Mouse (Mus musculus): Measurements from ENCODE around the gene Prkcd.
"Not testable (repeated sequence)": the region's sequence is repeated elsewhere in the genome, so short reads cannot be mapped to it uniquely, and the experiment has no call there.

Gene Prkcd

GRCm38 (mm10) chr14:30596407-30596806 lies 29.6 kb downstream of the Prkcd start:
- no peak for DNase-seq

DNA sequence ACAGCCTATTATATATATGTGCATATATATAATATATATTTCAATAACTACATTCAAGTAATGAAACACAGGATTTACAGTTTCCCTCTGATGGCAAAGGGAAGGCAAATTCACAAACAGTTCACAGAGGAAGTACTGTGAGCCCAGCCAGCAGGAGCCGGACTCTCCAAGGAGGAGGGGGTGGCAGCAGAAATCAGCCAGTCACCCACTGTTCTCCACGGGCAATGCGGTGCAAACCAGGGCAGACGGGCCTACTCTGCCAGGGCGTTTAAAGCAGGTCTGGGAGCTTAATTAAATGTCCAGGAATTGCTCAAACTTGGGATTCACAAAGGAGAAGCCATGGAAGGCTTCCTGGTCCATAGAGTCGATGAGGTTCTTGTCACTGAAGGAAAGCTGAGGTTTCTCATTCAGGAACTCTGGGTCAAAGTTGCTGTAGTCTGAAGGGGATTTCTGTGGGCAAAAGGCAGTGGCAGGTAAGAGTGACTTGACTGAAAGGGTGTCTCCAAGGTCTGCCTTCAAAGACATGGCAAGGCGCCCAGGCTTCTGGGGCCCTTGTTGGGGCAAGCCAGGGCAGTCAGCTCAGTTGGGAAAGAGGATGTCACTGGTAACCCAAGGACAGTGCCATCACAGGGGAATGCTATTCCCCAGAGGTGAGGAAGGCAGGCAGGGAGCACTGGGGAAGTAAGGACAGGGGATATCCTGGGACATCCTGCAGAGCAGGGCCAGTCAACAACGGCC lies 30.3 kb downstream of the Prkcd start:
- DNase-seq, result no peak

DNA sequence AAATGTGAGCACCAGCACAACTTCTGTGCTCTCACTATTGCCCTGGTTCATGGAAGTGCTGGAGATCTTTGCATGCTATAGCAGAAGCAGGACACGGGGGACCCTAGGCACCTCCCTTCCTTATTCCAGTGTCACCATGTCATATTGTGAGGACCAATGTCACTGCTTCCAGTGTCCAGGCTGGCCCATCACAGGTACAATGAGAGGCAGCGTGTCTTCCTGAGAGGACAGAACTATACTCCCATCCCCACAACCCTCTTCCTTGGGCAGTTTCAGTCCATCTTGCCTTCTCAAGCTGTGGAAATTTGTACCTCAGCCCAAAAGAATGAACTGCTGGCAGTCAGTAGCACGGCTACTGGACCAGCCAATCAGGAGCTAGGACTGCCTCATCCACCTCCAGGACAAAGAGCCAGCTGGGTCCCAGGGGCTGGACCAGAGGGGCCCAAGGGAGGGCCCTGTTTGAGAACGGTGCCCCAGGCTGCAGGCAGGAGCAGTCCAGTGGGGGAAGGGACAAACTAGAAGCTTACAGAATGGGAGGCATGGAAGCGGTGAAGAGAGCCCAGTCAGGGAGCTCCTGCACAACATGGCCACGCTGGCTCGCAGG lies 31.8 kb downstream of the Prkcd start:
- DNase-seq, result no peak

DNA sequence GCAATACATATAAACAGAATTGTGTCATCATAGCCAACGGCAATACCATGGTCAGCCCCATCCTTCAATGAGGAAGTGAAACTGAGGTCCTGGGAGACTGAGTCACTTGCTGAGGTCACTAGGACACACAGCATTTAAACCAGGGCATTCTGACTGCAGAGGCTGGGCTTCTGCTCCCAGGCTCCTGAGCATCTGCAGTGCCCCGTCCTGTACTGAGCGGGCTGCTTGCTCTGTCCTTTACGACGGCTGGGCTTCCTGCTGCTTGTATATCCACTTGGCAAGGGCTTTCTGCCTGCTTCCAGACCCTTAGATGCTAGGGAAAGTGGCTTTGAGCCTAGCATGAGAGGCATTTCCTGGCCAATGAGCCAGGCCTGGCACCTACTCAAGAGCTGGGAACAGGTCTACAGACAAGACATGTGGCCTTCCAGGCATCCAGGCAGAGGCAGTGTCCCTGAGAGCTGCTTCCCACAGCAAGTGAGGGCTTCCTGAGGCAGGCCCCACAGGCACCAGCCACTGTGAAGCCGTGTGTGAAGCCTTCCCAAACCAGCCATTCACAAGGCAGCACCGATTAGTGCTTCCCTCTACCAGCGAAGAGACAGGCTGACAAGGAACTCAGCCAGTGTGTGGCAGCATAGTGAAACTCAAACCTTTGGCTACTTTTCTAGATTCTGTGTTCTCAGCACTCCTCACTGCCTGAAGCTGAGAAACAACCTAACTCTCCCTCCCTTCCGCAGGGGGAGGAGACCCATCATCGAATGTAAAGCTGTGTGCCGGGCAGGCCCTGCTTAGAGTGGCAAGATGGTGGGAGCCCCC lies 32.5 kb downstream of the Prkcd start:
- peak; percentile 68 for DNase-seq

- DNase-seq, result peak; percentile 51
Measured at GRCm38 (mm10) chr14:30591417-30591816, 34.6 kb downstream of the Prkcd start.

GRCm38 (mm10) chr14:30590918-30591317 lies 35.1 kb downstream of the Prkcd start:
- DNase-seq, result no peak

DNA sequence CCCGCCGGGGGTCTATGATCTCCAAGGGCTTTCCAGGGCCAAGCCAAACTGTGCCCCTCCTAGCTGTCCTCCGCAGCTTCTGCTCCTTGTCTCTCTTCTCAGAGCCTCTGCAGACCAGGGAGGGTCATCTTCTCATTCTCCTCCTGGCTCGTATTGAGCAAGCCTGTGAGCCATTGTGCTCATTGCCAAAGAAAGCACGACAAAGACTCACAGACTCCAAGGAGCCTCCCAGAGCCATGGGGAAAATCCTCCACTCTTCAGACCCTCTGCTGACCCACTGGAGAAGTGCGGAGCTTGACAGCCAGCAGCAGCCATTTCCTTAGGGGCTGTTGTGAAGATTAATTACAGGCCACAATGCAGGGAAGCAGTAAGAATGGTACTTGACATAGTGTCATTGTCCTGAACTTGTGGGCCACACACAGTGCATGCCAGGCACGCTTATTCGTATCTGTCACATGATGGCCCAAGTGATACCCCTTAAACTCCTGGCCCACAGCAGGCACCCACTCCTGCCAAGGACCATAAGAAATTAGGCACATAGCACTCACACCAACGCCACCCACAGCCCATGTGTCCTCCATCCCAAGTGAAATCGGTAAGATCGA lies 35.9 kb downstream of the Prkcd start:
- no peak for DNase-seq

GRCm38 (mm10) chr14:30586780-30587461 lies 39.1 kb downstream of the Prkcd start:
- no peak for DNase-seq

- no peak for DNase-seq
Measured at GRCm38 (mm10) chr14:30585323-30585722, 40.7 kb downstream of the Prkcd start.

DNA sequence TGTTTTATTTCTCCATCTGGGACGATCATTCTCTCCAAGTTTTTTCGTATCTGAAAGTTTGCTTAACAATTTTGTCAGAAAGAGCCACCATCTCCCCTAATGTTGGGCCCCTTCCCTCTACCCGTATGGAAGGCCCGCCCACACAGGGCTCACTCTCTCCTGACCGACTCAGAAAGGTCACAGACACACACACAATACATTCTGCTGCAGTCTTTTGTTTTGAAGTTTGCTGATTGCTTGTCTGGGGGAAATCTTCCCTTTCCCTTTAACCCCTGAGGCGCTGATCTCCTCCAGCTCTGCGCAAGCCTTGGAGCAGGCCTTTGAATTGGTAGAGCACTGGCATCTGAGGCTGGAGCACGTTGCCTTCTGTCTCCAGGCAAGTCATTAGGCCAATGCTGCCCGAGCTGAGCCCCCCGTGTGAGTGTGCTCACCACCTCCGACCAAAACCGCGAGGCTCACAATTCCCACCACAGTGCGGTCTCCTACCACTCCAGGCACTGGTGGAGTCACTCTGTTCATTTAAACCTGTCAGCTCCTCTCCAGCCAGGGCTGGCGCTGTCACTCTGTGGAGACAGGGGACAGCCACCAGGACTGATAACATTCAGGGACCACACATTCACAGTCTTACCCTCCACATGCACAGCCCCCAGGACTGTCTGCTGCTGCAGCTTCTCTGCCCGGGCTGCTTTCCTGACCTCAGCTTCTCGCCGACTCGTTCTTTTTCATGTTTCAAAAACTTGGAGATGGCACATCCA lies 41.3 kb downstream of the Prkcd start:
- DNase-seq, result no peak

GRCm38 (mm10) chr14:30584077-30584476 lies 41.9 kb downstream of the Prkcd start:
- DNase-seq, result no peak

- DNase-seq, result no peak
Measured at GRCm38 (mm10) chr14:30581238-30581637, 44.8 kb downstream of the Prkcd start.

GRCm38 (mm10) chr14:30579882-30580281 lies 46.1 kb downstream of the Prkcd start:
- DNase-seq, result no peak

GRCm38 (mm10) chr14:30579180-30579579 lies 46.8 kb downstream of the Prkcd start:
- DNase-seq, result no peak

DNA sequence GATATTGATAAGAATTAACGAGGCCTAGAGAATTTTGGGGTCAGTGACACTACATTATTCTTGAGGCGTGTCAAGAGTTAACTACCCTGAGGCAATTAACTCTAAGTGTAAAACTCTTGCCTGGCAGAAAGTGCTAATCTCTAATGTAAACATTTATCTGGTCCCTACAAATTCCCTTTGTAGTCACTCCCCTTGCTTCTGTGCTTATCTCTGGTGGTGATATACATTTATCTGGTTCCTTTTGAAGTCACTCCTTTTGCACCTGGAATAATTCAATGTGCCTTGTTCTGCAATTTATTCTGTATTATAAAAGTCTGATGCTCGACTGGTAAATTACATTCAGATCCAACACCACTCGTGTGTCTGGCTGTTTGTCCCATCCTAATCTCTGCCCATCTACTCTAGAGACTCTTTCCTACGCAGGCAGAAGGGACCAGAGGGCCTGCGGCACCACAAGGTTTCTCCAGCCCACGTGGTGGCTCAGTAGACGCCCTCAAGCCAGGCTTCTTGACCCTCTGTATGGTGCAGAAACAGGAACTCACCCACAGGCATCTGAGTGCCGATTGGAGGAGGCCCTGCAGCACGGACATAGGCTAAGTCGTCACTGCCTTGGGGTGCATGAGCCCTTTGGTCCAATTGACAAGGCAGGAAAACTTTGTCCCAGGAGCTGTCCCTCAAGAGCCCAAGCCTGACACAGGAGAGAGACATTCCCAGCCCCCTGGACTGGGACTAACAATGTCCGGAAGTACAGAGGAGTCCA lies 48.5 kb downstream of the Prkcd start:
- DNase-seq, result not testable (repeated sequence)

DNA sequence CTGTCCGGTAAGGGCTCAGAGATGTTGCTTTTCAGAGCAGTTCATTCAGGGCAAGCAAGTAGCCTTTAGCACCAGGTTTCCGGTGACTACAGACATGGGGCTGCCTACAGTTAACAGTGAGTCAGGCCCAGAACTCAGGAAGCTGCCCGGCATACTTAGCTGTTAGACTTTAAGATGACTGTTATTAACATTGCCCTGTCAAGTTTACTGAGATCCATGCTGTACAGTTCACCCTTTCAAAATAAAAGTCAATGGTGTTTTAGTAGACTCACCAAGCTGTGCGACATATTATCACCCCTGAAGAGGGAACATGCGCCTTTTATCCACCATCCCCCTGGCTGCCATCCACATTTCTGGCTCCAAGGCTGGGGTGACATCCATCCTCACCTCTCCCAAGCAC lies 49.8 kb downstream of the Prkcd start:
- DNase-seq, result no peak

DNA sequence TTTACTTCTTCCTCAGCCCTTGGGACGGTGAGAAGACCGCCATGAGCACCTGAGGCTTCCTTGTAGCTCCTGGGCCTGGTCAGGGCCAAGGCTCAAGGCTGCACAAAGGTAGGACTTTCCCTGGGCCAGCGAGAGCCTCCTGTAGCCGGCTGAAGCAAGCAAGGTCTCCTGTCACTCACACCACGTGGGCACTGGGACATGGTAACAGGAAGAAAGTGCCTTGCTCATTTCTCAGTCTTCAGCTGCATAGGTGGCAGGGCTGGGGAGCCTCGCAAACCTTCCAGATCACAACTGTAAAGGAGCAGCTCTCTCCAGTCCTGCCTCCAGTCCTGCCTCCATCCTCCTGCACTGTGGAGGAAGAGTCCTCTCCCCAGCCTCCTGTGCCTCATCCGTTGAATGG lies 50.2 kb downstream of the Prkcd start:
- no peak for DNase-seq

GRCm38 (mm10) chr14:30573983-30574584 lies 51.9 kb downstream of the Prkcd start:
- peak; percentile 52 for DNase-seq

DNA sequence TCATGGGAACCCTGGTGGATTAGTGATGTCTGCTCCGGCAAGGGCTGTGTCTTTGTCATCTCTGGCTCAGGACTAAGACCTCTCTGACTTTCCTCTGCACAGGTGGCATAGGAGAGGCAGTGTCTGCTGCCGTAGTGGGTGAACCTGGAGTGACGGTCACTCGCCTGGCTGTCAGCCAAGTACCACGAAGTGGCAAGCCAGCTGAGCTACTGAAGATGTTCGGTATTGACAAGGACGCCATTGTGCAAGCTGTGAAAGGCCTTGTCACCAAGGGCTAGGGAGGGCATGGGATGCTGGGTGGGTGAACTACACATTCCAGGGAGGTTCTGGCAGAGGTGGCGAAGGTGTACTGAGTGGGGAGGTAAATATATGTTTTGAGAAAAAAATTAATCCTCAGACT lies 52.8 kb downstream of the Prkcd start:
- DNase-seq, result no peak

- DNase-seq, result no peak
Measured at GRCm38 (mm10) chr14:30572253-30572652, 53.8 kb downstream of the Prkcd start.

DNA sequence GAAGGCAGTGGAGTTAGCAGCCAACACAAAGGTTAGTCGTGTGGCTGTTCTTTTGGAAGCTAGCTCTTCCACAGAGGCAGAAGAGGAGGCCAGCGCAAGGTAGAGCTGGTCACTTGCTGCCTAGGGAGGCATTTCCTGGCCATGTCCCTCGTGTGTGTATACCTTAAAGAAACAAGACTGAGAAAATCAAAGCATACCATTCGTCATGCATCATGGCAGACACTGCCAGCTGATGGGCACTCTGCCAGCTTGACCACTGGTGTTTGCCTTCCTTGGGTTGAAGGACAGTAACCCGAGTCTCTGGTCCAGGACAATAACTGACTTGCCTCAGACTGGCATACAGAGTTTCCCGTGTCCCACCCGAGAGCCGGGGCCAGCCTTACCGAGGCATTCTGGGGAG lies 55.7 kb downstream of the Prkcd start:
- DNase-seq, result no peak

Data from cerebellum, adult 11-12 months (tissue).